Mouse (Mus musculus) forebrain, embryonic 16.5 days (tissue): Measurements from ENCODE around the gene Ube2k. TPM values are rescaled to one million over a fixed set of nuclear protein-coding genes. Genes with fewer than 3 reads are reported as not detected.
A peak's percentile ranks its signal among the peaks of the same experiment; 100 is the strongest.

Source experiments
- ATAC-seq: fragments of 200-750 bp; cut with Nextera tagmentation; 2 replicates; pipeline ENCODE4 v1.8.0; 2017; ENCODE audit warnings: mild to moderate bottlenecking, moderate library complexity
- H3K27ac ChIP-seq: fragments of 300-500 bp; sonication (generic); 2 replicates; pipeline ENCODE4 v1.5.1; 2014; ENCODE audit warnings: low read length, control low read depth
- H3K27me3 ChIP-seq: fragments of 300-500 bp; sonication (generic); replicated peaks from 2 replicates; pipeline ENCODE4 v1.6.1; 2014; ENCODE audit warnings: low read length; ENCODE audit not compliant: control insufficient read depth, insufficient read depth
- H3K36me3 ChIP-seq: fragments of 300-500 bp; sonication (generic); 2 replicates; pipeline ENCODE4 v1.6.1; 2014; ENCODE audit not compliant: control insufficient read depth, insufficient read depth
- H3K4me1 ChIP-seq: fragments of 300-500 bp; sonication (generic); replicated peaks from 2 replicates; pipeline ENCODE4 v1.6.1; 2014; ENCODE audit warnings: low read length; ENCODE audit not compliant: control insufficient read depth, insufficient read depth
- H3K4me2 ChIP-seq: fragments of 300-500 bp; sonication (generic); 2 replicates; pipeline ENCODE4 v1.6.1; 2014; ENCODE audit warnings: mild to moderate bottlenecking, low read length, control low read depth
- H3K4me3 ChIP-seq: fragments of 300-500 bp; sonication (generic); replicated peaks from 2 replicates; pipeline ENCODE4 v1.5.1; 2014; ENCODE audit warnings: mild to moderate bottlenecking, low read length, control low read depth
- H3K9ac ChIP-seq: fragments of 300-500 bp; sonication (generic); replicated peaks from 2 replicates; pipeline ENCODE4 v1.6.1; 2014; ENCODE audit warnings: low read depth, low read length, control low read depth
- H3K9me3 ChIP-seq: fragments of 300-500 bp; sonication (generic); 2 replicates; pipeline ENCODE4 v1.6.1; 2016; ENCODE audit warnings: low read length; ENCODE audit not compliant: control insufficient read depth
- WGBS: fragments of 180-500 bp; shearing (Covaris S2); extraction: QIAGEN DNeasy Blood & Tissue Kit; methylation state at CpG from one replicate; pipeline ENCODE4 v1.1.7; 2014; 5-methylcytosine and 5-hydroxymethylcytosine counted together
- polyA plus RNA-seq: library from polyadenylated mRNA; unstranded; fragments of >200 nt; fragmentation: Nextera tagmentation; extraction: Ambion mirVana; gene quantifications from 2 replicates; pipeline ENCODE4 v1.2.1, GENCODE M21; 2015

Gene Ube2k
- polyA plus RNA-seq, 1 experiment from 2014 or later = 188 TPM

DNA sequence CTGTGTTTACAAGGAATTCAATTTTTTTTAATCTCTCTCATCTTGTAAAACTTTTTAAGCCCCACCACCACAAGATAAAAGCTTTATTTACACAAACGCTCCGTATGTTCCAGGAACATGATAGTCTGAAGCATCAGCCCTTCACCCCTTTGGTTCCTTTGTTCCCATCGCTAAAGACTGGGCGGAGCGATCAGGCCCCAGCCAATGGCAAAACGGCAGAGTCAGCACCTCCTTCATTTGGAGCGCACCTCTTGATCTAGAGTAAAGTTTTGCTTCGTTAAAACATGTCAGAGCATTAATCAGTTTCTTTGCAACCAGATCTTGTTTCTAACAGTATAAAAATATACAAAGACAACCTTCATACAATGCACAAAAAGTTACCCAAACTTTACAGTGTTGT, 31.2 kb upstream of the Ube2k start:
- no peaks in the 10 kb centered on the region for H3K27me3 ChIP-seq
- peak overlapping the region; percentile 11 for H3K4me2 ChIP-seq
- H3K4me3 ChIP-seq = no peak overlapping the region
- H3K36me3 ChIP-seq = no peaks in the 10 kb centered on the region
- no peak overlapping the region for H3K9ac ChIP-seq
- no peak overlapping the region for H3K27ac ChIP-seq
- WGBS = 8% methylated on average over 8 of the region's 8 CpGs
- ATAC-seq = no peak
- no peaks in the 10 kb centered on the region for H3K9me3 ChIP-seq
- H3K4me1 ChIP-seq = no peaks in the 10 kb centered on the region

DNA sequence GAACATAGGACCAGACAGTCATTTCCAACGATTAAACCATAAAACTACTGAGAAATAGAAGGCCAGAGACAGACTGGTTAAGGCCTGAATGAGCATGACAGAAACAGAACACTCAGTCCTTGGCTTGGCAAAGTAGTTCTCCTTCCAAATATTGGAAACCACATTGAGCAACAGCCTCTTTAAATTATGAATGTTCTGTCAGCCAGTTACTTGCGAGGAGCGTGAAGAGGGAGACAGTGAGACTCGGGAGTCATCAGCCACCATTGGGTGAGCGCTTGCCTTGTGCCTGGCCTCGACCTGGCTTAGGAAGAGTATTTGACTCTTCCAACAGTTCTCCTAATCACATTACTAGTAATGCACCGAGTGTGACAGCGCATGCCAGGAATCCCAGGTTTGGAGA, 28.6 kb upstream of the Ube2k start:
- Histone ChIP-seq H3K27me3 (no peaks in the 10 kb centered on the region), H3K9me3 (no peaks in the 10 kb centered on the region), H3K4me3 (no peak overlapping the region), H3K36me3 (no peaks in the 10 kb centered on the region), H3K4me2 (no peak overlapping the region), H3K4me1 (no peaks in the 10 kb centered on the region), H3K9ac (no peak overlapping the region), H3K27ac (no peak overlapping the region)
- ATAC-seq = no peak
- 87% methylated on average over 8 of the region's 8 CpGs for WGBS

DNA sequence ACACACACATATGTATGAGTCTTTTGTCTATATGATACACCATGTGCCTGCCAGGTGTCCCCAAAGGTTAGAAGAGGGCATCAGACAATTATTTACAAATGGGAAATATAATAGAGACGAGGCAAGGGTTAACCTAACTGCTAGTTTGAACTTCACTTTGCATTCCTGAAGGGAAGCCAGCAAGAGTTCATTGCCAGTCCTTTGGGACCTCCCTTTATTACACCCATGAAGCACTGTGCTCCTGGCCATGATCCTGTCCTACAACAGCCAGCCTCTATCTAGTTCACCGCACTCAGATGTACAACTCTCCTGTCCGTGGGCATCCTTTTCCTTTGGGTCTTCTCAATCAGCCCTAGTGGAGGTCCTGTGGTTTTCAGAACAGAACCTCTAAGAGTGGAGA, 23.5 kb upstream of the Ube2k start:
- H3K27ac ChIP-seq = no peak overlapping the region
- H3K4me2 ChIP-seq = no peak overlapping the region
- H3K9ac ChIP-seq = no peak overlapping the region
- no peaks in the 10 kb centered on the region for H3K4me1 ChIP-seq
- no peaks in the 10 kb centered on the region for H3K36me3 ChIP-seq
- no peak for ATAC-seq
- WGBS = 84% methylated on average over 3 of the region's 3 CpGs
- no peaks in the 10 kb centered on the region for H3K27me3 ChIP-seq
- no peak overlapping the region for H3K4me3 ChIP-seq
- no peaks in the 10 kb centered on the region for H3K9me3 ChIP-seq

DNA sequence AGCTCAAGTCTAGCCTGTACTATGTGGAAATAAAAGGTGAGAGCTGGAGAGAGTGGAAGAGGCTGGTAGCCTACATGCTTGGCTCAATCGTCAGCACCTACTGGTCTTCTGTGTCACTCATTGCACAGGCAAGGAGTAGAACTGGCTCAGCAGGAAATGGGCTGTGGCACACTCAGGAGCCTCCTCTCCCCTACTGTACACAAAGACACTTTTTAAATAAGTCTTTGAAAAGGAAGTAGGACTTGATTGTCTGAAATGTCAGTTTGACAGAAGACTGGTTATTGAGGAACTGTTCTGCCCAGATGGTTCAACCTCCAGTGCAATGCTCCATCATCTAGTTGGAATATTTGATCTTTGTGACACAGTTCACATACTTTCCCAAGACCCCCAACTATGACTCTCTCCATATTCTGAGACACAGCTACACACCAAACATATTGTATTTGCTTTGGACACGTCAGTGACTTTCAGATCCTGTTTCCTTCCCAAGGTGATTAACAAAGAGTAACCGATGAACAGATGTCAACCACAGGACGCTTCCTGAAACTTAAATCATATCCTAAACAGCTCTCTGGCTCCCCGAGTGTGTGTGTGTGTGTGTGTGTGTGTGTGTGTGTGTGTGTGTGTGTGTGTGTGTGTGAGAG, 22.3 kb upstream of the Ube2k start:
- Histone ChIP-seq H3K27ac (no peak overlapping the region), H3K4me2 (no peak overlapping the region), H3K9me3 (no peaks in the 10 kb centered on the region), H3K36me3 (no peaks in the 10 kb centered on the region), H3K4me3 (no peak overlapping the region), H3K27me3 (no peaks in the 10 kb centered on the region), H3K9ac (no peak overlapping the region), H3K4me1 (no peaks in the 10 kb centered on the region)
- ATAC-seq = no peak
- WGBS = 79% methylated on average over 5 of the region's 5 CpGs

DNA sequence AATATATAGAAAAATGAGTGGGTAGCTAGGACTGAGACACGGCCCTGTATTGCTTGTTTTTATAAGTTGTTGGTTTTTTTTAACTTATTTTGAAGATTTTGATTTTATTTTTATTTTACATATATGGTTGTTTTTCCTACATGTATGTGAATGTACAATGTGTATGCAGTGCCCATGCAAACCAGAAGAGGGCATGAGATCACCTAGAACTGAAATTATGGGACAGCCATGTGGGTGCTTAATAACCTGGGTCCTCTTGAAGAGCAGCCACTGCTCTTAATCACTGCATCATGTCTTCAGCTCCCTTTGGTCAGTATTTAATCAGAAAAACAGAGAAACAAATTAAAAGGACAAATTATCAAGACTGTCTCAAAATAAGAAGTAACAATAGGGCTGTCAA, 15.2 kb upstream of the Ube2k start:
- no peak overlapping the region for H3K27ac ChIP-seq
- no peaks in the 10 kb centered on the region for H3K4me1 ChIP-seq
- ATAC-seq = no peak
- H3K36me3 ChIP-seq = no peaks in the 10 kb centered on the region
- 91% methylated on average over 1 of the region's 1 CpGs for WGBS
- H3K9me3 ChIP-seq = no peaks in the 10 kb centered on the region
- no peak overlapping the region for H3K4me2 ChIP-seq
- H3K9ac ChIP-seq = no peak overlapping the region
- H3K4me3 ChIP-seq = no peak overlapping the region
- no peaks in the 10 kb centered on the region for H3K27me3 ChIP-seq

DNA sequence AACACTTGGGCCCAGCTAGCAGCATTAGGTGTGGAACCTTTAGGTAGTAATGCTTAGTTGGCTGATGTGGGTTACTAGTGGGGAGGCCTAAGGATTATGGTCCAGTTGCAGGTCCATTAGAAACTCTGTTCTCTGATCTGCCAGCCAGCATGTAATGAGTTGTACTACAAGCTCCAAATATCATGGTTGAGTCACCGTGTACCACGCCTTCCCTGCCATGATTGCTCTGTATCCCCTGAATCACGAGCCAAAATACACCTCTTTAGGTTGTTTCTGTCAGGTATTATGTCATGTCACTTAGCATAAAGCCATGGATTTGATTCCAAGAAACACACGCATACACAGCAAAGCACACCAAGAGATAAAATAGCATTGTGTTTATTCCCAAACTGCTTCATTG, 12.2 kb upstream of the Ube2k start:
- Histone ChIP-seq H3K9ac (no peak overlapping the region), H3K36me3 (no peaks in the 10 kb centered on the region), H3K4me2 (no peak overlapping the region), H3K4me3 (no peak overlapping the region), H3K27me3 (no peaks in the 10 kb centered on the region), H3K9me3 (no peaks in the 10 kb centered on the region), H3K27ac (no peak overlapping the region), H3K4me1 (no peaks in the 10 kb centered on the region)
- WGBS = 50% methylated on average over 4 of the region's 4 CpGs
- no peak for ATAC-seq

DNA sequence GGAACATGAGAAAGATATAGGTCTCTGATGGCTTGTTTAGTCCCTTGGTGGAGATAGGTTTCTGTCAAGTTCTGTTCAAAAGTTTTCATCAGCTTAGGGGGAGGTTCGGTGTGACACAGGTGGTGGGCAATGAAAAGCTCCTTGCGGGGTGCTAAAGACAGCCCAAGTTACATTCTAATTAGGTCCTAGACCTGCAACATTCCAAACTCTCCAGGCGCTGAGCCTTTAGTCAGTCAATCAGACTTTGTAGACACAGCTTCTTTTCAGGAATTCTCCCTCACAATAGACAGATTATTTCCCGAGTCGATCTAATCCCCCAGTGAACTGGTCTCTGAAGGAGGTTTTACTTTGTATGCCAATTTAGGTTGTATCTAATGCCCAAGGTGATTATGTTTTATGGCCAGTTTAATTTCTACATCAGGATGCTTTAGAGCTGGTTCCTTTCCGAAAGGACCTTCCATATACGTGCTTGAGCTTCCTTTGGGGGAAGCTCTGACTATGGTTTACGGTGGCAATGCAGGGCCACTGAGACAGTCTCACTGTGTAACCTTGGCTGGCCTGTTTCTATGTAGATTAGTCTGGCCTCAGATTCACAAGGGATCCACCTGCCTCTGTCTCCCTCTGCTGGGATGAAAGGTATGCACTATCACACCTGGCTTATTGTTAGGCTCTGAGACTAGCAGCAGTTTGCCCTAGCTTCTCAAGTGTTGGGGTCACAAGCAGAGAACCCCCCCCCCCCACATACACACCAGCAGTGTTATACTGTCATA, 11.2 kb upstream of the Ube2k start:
- no peak overlapping the region for H3K27ac ChIP-seq
- WGBS = 3% methylated on average over 8 of the region's 8 CpGs
- H3K4me1 ChIP-seq = no peaks in the 10 kb centered on the region
- H3K9me3 ChIP-seq = no peaks in the 10 kb centered on the region
- no peak overlapping the region for H3K4me3 ChIP-seq
- H3K27me3 ChIP-seq = no peaks in the 10 kb centered on the region
- H3K4me2 ChIP-seq = no peak overlapping the region
- no peaks in the 10 kb centered on the region for H3K36me3 ChIP-seq
- H3K9ac ChIP-seq = no peak overlapping the region
- no peak for ATAC-seq

DNA sequence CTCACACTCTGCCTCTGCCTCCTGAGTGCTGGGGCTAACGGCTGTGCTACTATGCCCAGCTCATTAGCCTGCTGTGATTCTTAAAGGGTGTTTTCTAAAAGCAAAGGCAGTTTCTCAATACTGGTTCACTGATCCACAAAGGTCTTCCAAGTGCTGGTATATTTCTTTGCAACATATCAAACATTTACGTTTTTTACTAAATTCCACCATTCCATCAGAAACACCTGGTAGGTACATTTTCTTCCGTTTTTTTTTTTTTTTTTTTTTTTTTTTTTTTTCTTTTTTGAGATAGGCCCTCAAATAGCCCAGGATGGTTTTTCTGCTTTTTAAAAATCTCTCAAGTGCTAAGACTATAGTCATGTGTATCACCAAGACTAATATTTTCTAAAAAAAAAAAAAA, 5.8 kb upstream of the Ube2k start:
- no peaks in the 10 kb centered on the region for H3K9me3 ChIP-seq
- no peak overlapping the region for H3K4me2 ChIP-seq
- no peak overlapping the region for H3K4me3 ChIP-seq
- 61% methylated on average over 3 of the region's 3 CpGs for WGBS
- no peaks in the 10 kb centered on the region for H3K36me3 ChIP-seq
- no peak overlapping the region for H3K9ac ChIP-seq
- no peak for ATAC-seq
- H3K27me3 ChIP-seq = no peaks in the 10 kb centered on the region
- peaks cover under 1% of the 10 kb centered on the region; the same call in 1 of the 2 replicates for H3K4me1 ChIP-seq
- no peak overlapping the region for H3K27ac ChIP-seq

DNA sequence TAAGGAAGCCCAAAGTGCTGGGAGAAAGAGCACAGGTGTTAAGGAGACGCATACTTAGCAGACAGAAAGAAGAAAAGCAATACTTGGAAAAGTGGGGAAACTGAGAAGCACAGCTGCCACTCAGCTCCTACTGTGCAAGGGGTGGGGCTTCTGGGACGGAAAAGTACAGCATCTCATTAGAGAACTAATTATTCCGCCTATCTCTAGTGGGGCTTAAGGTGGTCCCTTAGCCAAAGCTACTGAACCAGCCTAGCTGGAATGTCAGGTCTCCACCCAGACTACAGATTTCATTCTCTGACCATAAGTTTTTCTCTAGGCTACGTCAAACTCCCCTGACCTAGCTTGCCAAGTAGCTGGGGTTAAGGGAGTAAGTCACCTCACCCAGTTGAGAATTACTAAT, 2.5 kb upstream of the Ube2k start:
- peaks cover 10% of the 10 kb centered on the region for H3K4me1 ChIP-seq
- H3K9me3 ChIP-seq = no peaks in the 10 kb centered on the region
- H3K36me3 ChIP-seq = no peaks in the 10 kb centered on the region
- H3K9ac ChIP-seq = no peak overlapping the region
- H3K4me2 ChIP-seq = no peak overlapping the region
- ATAC-seq = no peak
- 53% methylated on average over 4 of the region's 4 CpGs for WGBS
- H3K4me3 ChIP-seq = no peak overlapping the region
- H3K27ac ChIP-seq = no peak overlapping the region
- no peaks in the 10 kb centered on the region for H3K27me3 ChIP-seq
